Comparison of ENCODE assay signal across 29 mouse cellular contexts in the genomic region with DNA sequence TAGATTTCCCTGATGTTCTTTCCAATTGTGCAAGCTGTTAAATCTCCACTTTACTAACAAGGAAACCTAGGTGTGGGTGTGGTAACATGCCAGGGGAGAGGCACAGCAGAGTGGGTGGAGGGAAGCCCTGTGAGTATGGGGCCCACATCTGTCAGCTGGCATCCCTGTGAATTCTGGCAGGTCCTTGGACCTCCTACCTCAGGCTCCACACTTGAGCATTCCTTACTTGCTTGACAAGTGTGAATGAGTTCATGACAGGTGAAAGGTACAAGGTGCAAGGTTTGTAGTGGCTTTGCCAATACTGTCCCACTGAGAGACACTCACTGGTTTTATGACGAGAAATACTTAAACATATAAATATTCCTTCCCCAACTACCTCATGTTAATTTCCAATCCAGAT. TPM values are rescaled to one million over a fixed set of nuclear protein-coding genes. Genes with fewer than 3 reads are reported as not detected.
DNase-seq lines count a peak whose midpoint lies in the region; ATAC-seq and TF ChIP-seq lines count a peak whose summit lies in the region.
"Had no signal": no experiment of that assay in that cellular context is flagged by ENCODE, and none has a peak within 500 bp of the region (broad histone marks: within the 10 kb centered on the region; RNA-seq: fewer than 3 reads in every experiment).

No protein-coding gene starts in this region.

- TF ChIP-seq POLR2A in lung, adult 2 months (IDR thresholded peaks at IDR 0.05; ENCODE audit: borderline replicate concordance, extremely low read depth, low read depth, low read length) = no peak

- no peaks in the 10 kb centered on the region for H3K9me3 ChIP-seq in lung, embryonic 15.5 days
- no peaks in the 10 kb centered on the region for H3K9me3 ChIP-seq in midbrain, embryonic 10.5 days (replicated peaks)
- no peaks in the 10 kb centered on the region for H3K9me3 ChIP-seq in midbrain, postnatal 0 days (ENCODE audit: low read length)
- H3K9me3 ChIP-seq in intestine, postnatal 0 days (ENCODE audit: control insufficient read depth) = no peaks in the 10 kb centered on the region
- H3K9me3 ChIP-seq: embryonic facial prominence, embryonic 12.5 days; embryonic facial prominence, embryonic 15.5 days; hindbrain, embryonic 10.5 days; hindbrain, embryonic 13.5 days had no signal

- no peak overlapping the region for H3K9ac ChIP-seq in lung, embryonic 15.5 days
- no peak overlapping the region for H3K9ac ChIP-seq in midbrain, postnatal 0 days (replicated peaks; ENCODE audit: low read length, poor library complexity, severe bottlenecking)
- H3K9ac ChIP-seq in intestine, postnatal 0 days (ENCODE audit: low read depth, low read length) = no peak overlapping the region
- H3K9ac ChIP-seq: embryonic facial prominence, embryonic 12.5 days; embryonic facial prominence, embryonic 15.5 days; forebrain, postnatal 0 days; hindbrain, embryonic 13.5 days had no signal

- no peak overlapping the region for H3K4me3 ChIP-seq in lung, embryonic 15.5 days
- H3K4me3 ChIP-seq in lung, adult 2 months (replicated peaks; ENCODE audit: extremely low read depth, low read depth, low read length) = no peak overlapping the region
- no peak overlapping the region for H3K4me3 ChIP-seq in midbrain, embryonic 10.5 days
- no peak overlapping the region for H3K4me3 ChIP-seq in midbrain, postnatal 0 days (ENCODE audit: low read depth, low read length)
- no peak overlapping the region for H3K4me3 ChIP-seq in intestine, postnatal 0 days (ENCODE audit: low read depth, low read length)
- H3K4me3 ChIP-seq: embryonic facial prominence, embryonic 12.5 days; embryonic facial prominence, embryonic 15.5 days; hindbrain, embryonic 10.5 days; hindbrain, embryonic 13.5 days had no signal

- ATAC-seq in lung, embryonic 15.5 days (ENCODE audit: borderline replicate concordance, extremely low read depth, low FRiP score, low TSS enrichment) = no peak
- no peak for ATAC-seq in midbrain, postnatal 0 days (ENCODE audit: low FRiP score)
- ATAC-seq in intestine, postnatal 0 days = peak; percentile 69
- ATAC-seq: activated CD4-positive, CD25-positive, alpha-beta regulatory T cell, adult 4 months had no signal

- H3K4me2 ChIP-seq in lung, embryonic 15.5 days = no peak overlapping the region
- H3K4me2 ChIP-seq in midbrain, postnatal 0 days (ENCODE audit: low read depth, low read length, poor library complexity, severe bottlenecking) = no peak overlapping the region
- H3K4me2 ChIP-seq in intestine, postnatal 0 days (replicated peaks; ENCODE audit: low read depth) = no peak overlapping the region
- H3K4me2 ChIP-seq: embryonic facial prominence, embryonic 12.5 days; embryonic facial prominence, embryonic 15.5 days; heart, embryonic 11.5 days; hindbrain, embryonic 13.5 days had no signal

- peak overlapping the region; percentile 46 for H3K27ac ChIP-seq in lung, embryonic 15.5 days
- 0 out of 2 replicates have a peak overlapping the region, but pooled peaks have one; percentile 42 for H3K27ac ChIP-seq in midbrain, embryonic 10.5 days (replicated peaks)
- no peak overlapping the region for H3K27ac ChIP-seq in midbrain, postnatal 0 days (ENCODE audit: low read depth, low read length)
- H3K27ac ChIP-seq in intestine, postnatal 0 days (ENCODE audit: low read depth, low read length) = no peak overlapping the region
- H3K27ac ChIP-seq: embryonic facial prominence, embryonic 12.5 days; embryonic facial prominence, embryonic 15.5 days; hindbrain, embryonic 10.5 days; hindbrain, embryonic 13.5 days had no signal

- WGBS in lung, embryonic 15.5 days = 36% methylated on average over 1 of the region's 1 CpGs
- WGBS in lung, adult 2 months = 66% methylated on average over 1 of the region's 1 CpGs
- WGBS in midbrain, embryonic 10.5 days = 90% methylated on average over 1 of the region's 1 CpGs
- WGBS in midbrain, postnatal 0 days = 88% methylated on average over 1 of the region's 1 CpGs
- 32% methylated on average over 1 of the region's 1 CpGs for WGBS in intestine, postnatal 0 days

- peaks cover 45% of the 10 kb centered on the region for H3K4me1 ChIP-seq in lung, embryonic 15.5 days
- H3K4me1 ChIP-seq in lung, adult 2 months (ENCODE audit: control insufficient read depth, insufficient read depth, low read length) = peaks cover 5% of the 10 kb centered on the region
- peaks cover 30% of the 10 kb centered on the region for H3K4me1 ChIP-seq in midbrain, embryonic 10.5 days
- H3K4me1 ChIP-seq in midbrain, postnatal 0 days (ENCODE audit: insufficient read depth, low read length) = peaks cover 2% of the 10 kb centered on the region; the same call in 1 of the 2 replicates
- peaks cover 5% of the 10 kb centered on the region; the same call in 1 of the 2 replicates for H3K4me1 ChIP-seq in intestine, postnatal 0 days (replicated peaks; ENCODE audit: control insufficient read depth, insufficient read depth, low read length)
- H3K4me1 ChIP-seq: embryonic facial prominence, embryonic 15.5 days had no signal

- no peak for TF ChIP-seq CTCF in lung, adult 2 months (IDR thresholded peaks at IDR 0.05; ENCODE audit: insufficient read depth, low read length)
- no peak for TF ChIP-seq CTCF in midbrain, postnatal 0 days (IDR thresholded peaks at IDR 0.05)
- TF ChIP-seq CTCF in intestine, postnatal 0 days (IDR thresholded peaks at IDR 0.05; ENCODE audit: low read depth) = no peak

- DNase-seq in cerebellum, adult 9-10 months = peak; percentile 18
- no peak for DNase-seq in cerebellum, postnatal 14 days
- DNase-seq in lung, adult 2 months = no peak
- no peak for DNase-seq in midbrain, embryonic 10.5 days (ENCODE audit: low spot score)
- DNase-seq in midbrain, postnatal 0 days (ENCODE audit: low spot score) = no peak
- DNase-seq in frontal cortex, postnatal 25 days (ENCODE audit: low spot score in 2 of 2) = no peak
- DNase-seq: adrenal gland, adult 8-10 months; adrenal gland, postnatal 25 days; cerebellum, adult 11-12 months; cerebellum, adult 8-10 months; forebrain, postnatal 0 days; gastrocnemius, postnatal 10 days; gastrocnemius, postnatal 36 days had no signal

- no peaks in the 10 kb centered on the region for H3K36me3 ChIP-seq in lung, embryonic 15.5 days
- no peaks in the 10 kb centered on the region for H3K36me3 ChIP-seq in midbrain, embryonic 10.5 days
- H3K36me3 ChIP-seq in midbrain, postnatal 0 days (ENCODE audit: insufficient read depth, low read length) = no peaks in the 10 kb centered on the region
- no peaks in the 10 kb centered on the region for H3K36me3 ChIP-seq in intestine, postnatal 0 days (ENCODE audit: control insufficient read depth, insufficient read depth)
- H3K36me3 ChIP-seq: embryonic facial prominence, embryonic 12.5 days; embryonic facial prominence, embryonic 15.5 days; hindbrain, embryonic 10.5 days; hindbrain, embryonic 13.5 days had no signal

- H3K27me3 ChIP-seq in lung, embryonic 15.5 days = no peaks in the 10 kb centered on the region
- H3K27me3 ChIP-seq in midbrain, embryonic 10.5 days (ENCODE audit: low read depth, poor library complexity, severe bottlenecking) = no peaks in the 10 kb centered on the region
- no peaks in the 10 kb centered on the region for H3K27me3 ChIP-seq in midbrain, postnatal 0 days (ENCODE audit: insufficient read depth, low read length)
- no peaks in the 10 kb centered on the region for H3K27me3 ChIP-seq in intestine, postnatal 0 days (replicated peaks; ENCODE audit: control insufficient read depth, insufficient read depth, low read length)
- H3K27me3 ChIP-seq: embryonic facial prominence, embryonic 12.5 days; embryonic facial prominence, embryonic 15.5 days; hindbrain, embryonic 13.5 days had no signal

RNA-seq across cellular contexts. Expression of a gene that starts 4.4 kb away (rescaled TPM):
- polyA plus RNA-seq in lung, embryonic 15.5 days (2015; fragmentation: Nextera tagmentation; extraction: Ambion mirVana) = 0.14 and 0.19 TPM in 2 replicates
- polyA plus RNA-seq in lung, adult 2 months (2012; rRNA removed) = not detected in 2 replicates
- polyA plus RNA-seq in midbrain, embryonic 10.5 days (2016; fragmentation: Nextera tagmentation; extraction: Ambion mirVana) = 0.07 TPM in 1 of 2 replicates, not detected in the other
- not detected in 2 replicates for total RNA-seq in midbrain, postnatal 0 days (2014; rRNA removed)
- polyA plus RNA-seq in midbrain, postnatal 0 days (2015; fragmentation: Nextera tagmentation; extraction: Ambion mirVana) = 0.10 TPM in 1 of 2 replicates, not detected in the other
- polyA plus RNA-seq in intestine, postnatal 0 days (2015; fragmentation: Nextera tagmentation; extraction: Ambion mirVana) = 0.77 and 0.82 TPM in 2 replicates
- total RNA-seq: adrenal gland, adult 8-10 months; adrenal gland, postnatal 25 days; forebrain, postnatal 0 days; gastrocnemius, adult 18-20 months; gastrocnemius, postnatal 10 days; gastrocnemius, postnatal 36 days; granulocyte monocyte progenitor cell, adult 5-6 weeks; heart, adult 8-10 months; heart, postnatal 25 days had no signal
- polyA plus RNA-seq: activated CD4-positive, CD25-positive, alpha-beta regulatory T cell, adult 4 months; brain, embryonic 14.5 days; embryonic facial prominence, embryonic 12.5 days; embryonic facial prominence, embryonic 15.5 days; forebrain, embryonic 14.5 days; heart, embryonic 11.5 days; heart, embryonic 14.5 days; heart, postnatal 0 days; hindbrain, embryonic 13.5 days had no signal

Comparison
In these comparisons a context has a peak if more than half of its experiments do, and no peak if none do; other contexts are left out.
1. H3K27ac ChIP-seq: peak in lung, embryonic 15.5 days (single experiment) and midbrain, embryonic 10.5 days (single experiment); none in midbrain, postnatal 0 days (single experiment) and intestine, postnatal 0 days (single experiment).